In the genomic region with DNA sequence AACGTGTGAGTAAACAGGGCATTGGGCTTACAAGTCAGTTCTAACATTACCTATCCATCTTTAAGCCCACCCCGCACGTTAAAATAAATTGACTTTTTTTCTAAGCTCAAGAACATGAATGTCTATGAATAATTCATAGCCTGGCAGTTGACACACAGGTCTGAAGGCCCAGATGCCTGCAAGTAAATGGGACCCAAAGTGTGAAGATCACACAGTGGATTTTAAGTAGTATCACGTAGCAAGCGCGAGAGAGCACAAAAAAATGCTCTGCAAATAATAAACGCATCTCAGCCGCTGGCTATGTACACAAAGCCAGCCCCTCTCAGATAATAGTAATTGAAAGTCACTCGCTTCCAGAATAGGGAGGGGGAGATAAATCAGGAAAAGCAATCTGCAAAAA, we compare ENCODE assay signal across 24 mouse cellular contexts.
"Had no signal": no experiment of that assay in that cellular context is flagged by ENCODE, and none has a peak within 500 bp of the region (broad histone marks: within the 10 kb centered on the region; RNA-seq: fewer than 3 reads in every experiment).

No protein-coding gene starts in this region.

- H3K27ac ChIP-seq: kidney, postnatal 0 days; layer of hippocampus, adult 2 months; limb, embryonic 10.5 days; limb, embryonic 13.5 days; liver, embryonic 12.5 days; liver, embryonic 15.5 days; lung, embryonic 15.5 days; neural tube, embryonic 12.5 days; neural tube, embryonic 15.5 days; stomach, postnatal 0 days had no signal

- H3K4me2 ChIP-seq: limb, embryonic 13.5 days; liver, embryonic 12.5 days; liver, embryonic 15.5 days; lung, embryonic 15.5 days; neural tube, embryonic 12.5 days; neural tube, embryonic 15.5 days had no signal

- H3K4me3 ChIP-seq: layer of hippocampus, adult 2 months; limb, embryonic 10.5 days; limb, embryonic 13.5 days; liver, embryonic 12.5 days; liver, embryonic 15.5 days; lung, embryonic 15.5 days; megakaryocyte, embryonic 14.5 days; neural tube, embryonic 12.5 days; neural tube, embryonic 15.5 days had no signal

- H3K9ac ChIP-seq: limb, embryonic 13.5 days; liver, embryonic 12.5 days; liver, embryonic 15.5 days; lung, embryonic 15.5 days; neural tube, embryonic 12.5 days; neural tube, embryonic 15.5 days had no signal

- H3K27me3 ChIP-seq: liver, embryonic 12.5 days; liver, embryonic 15.5 days; lung, embryonic 15.5 days; megakaryocyte, embryonic 14.5 days; neural tube, embryonic 12.5 days; neural tube, embryonic 15.5 days had no signal

- ATAC-seq: liver, embryonic 12.5 days had no signal

- H3K36me3 ChIP-seq: limb, embryonic 10.5 days; limb, embryonic 13.5 days; liver, embryonic 12.5 days; liver, embryonic 15.5 days; lung, embryonic 15.5 days; neural tube, embryonic 12.5 days; neural tube, embryonic 15.5 days had no signal

- DNase-seq: kidney, adult 2 months; kidney, postnatal 25 days; layer of hippocampus, adult 9-11 months; liver; lung, adult 18-20 months; lung, postnatal 10 days; lung, postnatal 36 days; right cerebral cortex, adult 18-20 months; right cerebral cortex, postnatal 14 days; right cerebral cortex, postnatal 4 days; thymus, adult 2 months; thymus, postnatal 14 days; thymus, postnatal 4 days had no signal

- H3K9me3 ChIP-seq: limb, embryonic 10.5 days; limb, embryonic 13.5 days; liver, embryonic 12.5 days; liver, embryonic 15.5 days; lung, embryonic 15.5 days; megakaryocyte, embryonic 14.5 days; neural tube, embryonic 12.5 days; neural tube, embryonic 15.5 days had no signal

- H3K4me1 ChIP-seq: liver, embryonic 12.5 days; liver, embryonic 15.5 days; lung, embryonic 15.5 days; neural tube, embryonic 12.5 days had no signal
